ENCODE assay signal across 27 mouse cellular contexts in genomic region chr14:64531221-64531949, GRCm38 (mm10).
DNase-seq lines count a peak whose midpoint lies in the region; ATAC-seq and TF ChIP-seq lines count a peak whose summit lies in the region.
"Had no signal": no experiment of that assay in that cellular context is flagged by ENCODE, and none has a peak within 500 bp of the region (broad histone marks: within the 10 kb centered on the region; RNA-seq: fewer than 3 reads in every experiment).

No protein-coding gene starts in this region.

- no peak overlapping the region for H3K9ac ChIP-seq in forebrain, postnatal 0 days
- H3K9ac ChIP-seq in midbrain, embryonic 13.5 days (replicated peaks), result no peak overlapping the region
- H3K9ac ChIP-seq: heart, embryonic 15.5 days; hindbrain, embryonic 15.5 days; intestine, embryonic 15.5 days; limb, embryonic 13.5 days; liver, embryonic 12.5 days had no signal

- no peaks in the 10 kb centered on the region for H3K36me3 ChIP-seq in forebrain, postnatal 0 days (ENCODE audit: insufficient read depth)
- no peaks in the 10 kb centered on the region for H3K36me3 ChIP-seq in forebrain, embryonic 10.5 days (replicated peaks)
- no peaks in the 10 kb centered on the region for H3K36me3 ChIP-seq in midbrain, embryonic 13.5 days
- H3K36me3 ChIP-seq: heart, embryonic 15.5 days; hindbrain, embryonic 15.5 days; intestine, embryonic 15.5 days; limb, embryonic 13.5 days; liver, embryonic 12.5 days had no signal

- ATAC-seq in forebrain, postnatal 0 days, result no peak
- no peak for ATAC-seq in midbrain, embryonic 13.5 days
- ATAC-seq: activated CD4-positive, CD25-positive, alpha-beta regulatory T cell, adult 4 months; forebrain, embryonic 14.5 days; intestine, embryonic 15.5 days; liver, embryonic 12.5 days had no signal

- intact Hi-C loops in left cerebral cortex, adult 2 months (cut with DNase I), result loop anchor here (1.0 to 10.0 kb wide), 3 partner anchors 37 to 127 kb away; no protein-coding TSS in a partner anchor
- intact Hi-C loops in heart, postnatal 10 days (cut with DNase I), result no loop called here

- no peak overlapping the region for H3K4me3 ChIP-seq in forebrain, postnatal 0 days (ENCODE audit: low read depth, low read length)
- H3K4me3 ChIP-seq in forebrain, embryonic 10.5 days, result no peak overlapping the region
- no peak overlapping the region for H3K4me3 ChIP-seq in left cerebral cortex, adult 2 months
- no peak overlapping the region for H3K4me3 ChIP-seq in midbrain, embryonic 13.5 days (replicated peaks)
- H3K4me3 ChIP-seq: heart, adult 2 months; heart, embryonic 15.5 days; hindbrain, embryonic 15.5 days; intestine, embryonic 15.5 days; limb, embryonic 13.5 days; liver, embryonic 12.5 days had no signal

- TF ChIP-seq CTCF in forebrain, postnatal 0 days (IDR thresholded peaks at IDR 0.05; ENCODE audit: low read depth), result no peak
- no peak for TF ChIP-seq CTCF in left cerebral cortex, adult 2 months (IDR thresholded peaks at IDR 0.05)

- peak overlapping the region; percentile 47; the same call in 1 of the 2 replicates for H3K27ac ChIP-seq in forebrain, postnatal 0 days (ENCODE audit: low read depth, low read length)
- no peak overlapping the region for H3K27ac ChIP-seq in forebrain, embryonic 10.5 days
- H3K27ac ChIP-seq in left cerebral cortex, adult 2 months, result peak overlapping the region; percentile 92
- peak overlapping the region; percentile 94; the same call in 1 of the 2 replicates for H3K27ac ChIP-seq in midbrain, embryonic 13.5 days
- H3K27ac ChIP-seq: heart, adult 2 months; heart, embryonic 15.5 days; intestine, embryonic 15.5 days; limb, embryonic 13.5 days; liver, embryonic 12.5 days had no signal

- no peaks in the 10 kb centered on the region for H3K27me3 ChIP-seq in forebrain, postnatal 0 days (ENCODE audit: insufficient read depth, low read length)
- H3K27me3 ChIP-seq in forebrain, embryonic 10.5 days (ENCODE audit: poor library complexity, severe bottlenecking), result no peaks in the 10 kb centered on the region; the same call in 1 of the 2 replicates
- no peaks in the 10 kb centered on the region for H3K27me3 ChIP-seq in midbrain, embryonic 13.5 days
- H3K27me3 ChIP-seq: hindbrain, embryonic 15.5 days; intestine, embryonic 15.5 days; limb, embryonic 13.5 days; liver, embryonic 12.5 days had no signal

- no peaks in the 10 kb centered on the region for H3K9me3 ChIP-seq in forebrain, postnatal 0 days (ENCODE audit: low read length)
- H3K9me3 ChIP-seq in forebrain, embryonic 10.5 days, result no peaks in the 10 kb centered on the region
- no peaks in the 10 kb centered on the region for H3K9me3 ChIP-seq in midbrain, embryonic 13.5 days
- H3K9me3 ChIP-seq: heart, embryonic 15.5 days; hindbrain, embryonic 15.5 days; intestine, embryonic 15.5 days; limb, embryonic 13.5 days; liver, embryonic 12.5 days had no signal

- WGBS in forebrain, postnatal 0 days, result 22% methylated on average over 7 of the region's 7 CpGs
- 32% methylated on average over 7 of the region's 7 CpGs for WGBS in forebrain, embryonic 10.5 days
- WGBS in midbrain, embryonic 13.5 days, result 26% methylated on average over 7 of the region's 7 CpGs

- peaks cover 11% of the 10 kb centered on the region; the same call in 1 of the 2 replicates for H3K4me1 ChIP-seq in forebrain, postnatal 0 days (ENCODE audit: insufficient read depth)
- peaks cover 43% of the 10 kb centered on the region for H3K4me1 ChIP-seq in forebrain, embryonic 10.5 days
- peaks cover 45% of the 10 kb centered on the region for H3K4me1 ChIP-seq in midbrain, embryonic 13.5 days (replicated peaks)
- H3K4me1 ChIP-seq: heart, embryonic 15.5 days; intestine, embryonic 15.5 days; limb, embryonic 13.5 days; liver, embryonic 12.5 days had no signal

- DNase-seq in forebrain, postnatal 0 days, result no peak
- no peak for DNase-seq in forebrain, embryonic 10.5 days (ENCODE audit: extremely low spot score, low spot score)
- peak in 1 of 2 experiments; percentile 23 for DNase-seq in left cerebral cortex, adult 2 months (ENCODE audit: extremely low spot score in 1 of 2, low spot score in 2 of 2)
- DNase-seq in left cerebral cortex, adult 8-10 months (ENCODE audit: low spot score in 2 of 2), result no peak
- peak; percentile 82 for DNase-seq in telencephalon, adult 2 months (ENCODE audit: low read depth, low spot score)
- no peak for DNase-seq in heart, postnatal 10 days
- no peak for DNase-seq in heart, adult 8-10 months (ENCODE audit: low spot score)
- DNase-seq: adrenal gland, adult 8-10 months; cerebellum, adult 8-10 months; cerebellum, postnatal 36 days; gastrocnemius, postnatal 36 days; heart, adult 2 months; heart, postnatal 4 days; kidney, adult 9 months; kidney, postnatal 14 days; layer of hippocampus, postnatal 36 days; lung, adult 2 months; thymus, adult 2 months; thymus, postnatal 4 days had no signal

- H3K4me2 ChIP-seq in forebrain, postnatal 0 days (ENCODE audit: low read depth), result no peak overlapping the region
- H3K4me2 ChIP-seq in midbrain, embryonic 13.5 days (replicated peaks), result no peak overlapping the region
- H3K4me2 ChIP-seq: heart, embryonic 15.5 days; hindbrain, embryonic 15.5 days; intestine, embryonic 15.5 days; limb, embryonic 13.5 days; liver, embryonic 12.5 days had no signal
